Mouse (Mus musculus): ENCODE data around the gene Cpne1. TPM values are rescaled to one million over a fixed set of nuclear protein-coding genes. Genes with fewer than 3 reads are reported as not detected.

Cpne1 gene
- polyA plus RNA-seq, 1 experiment from 2014 or later: 22.7 TPM

DNA sequence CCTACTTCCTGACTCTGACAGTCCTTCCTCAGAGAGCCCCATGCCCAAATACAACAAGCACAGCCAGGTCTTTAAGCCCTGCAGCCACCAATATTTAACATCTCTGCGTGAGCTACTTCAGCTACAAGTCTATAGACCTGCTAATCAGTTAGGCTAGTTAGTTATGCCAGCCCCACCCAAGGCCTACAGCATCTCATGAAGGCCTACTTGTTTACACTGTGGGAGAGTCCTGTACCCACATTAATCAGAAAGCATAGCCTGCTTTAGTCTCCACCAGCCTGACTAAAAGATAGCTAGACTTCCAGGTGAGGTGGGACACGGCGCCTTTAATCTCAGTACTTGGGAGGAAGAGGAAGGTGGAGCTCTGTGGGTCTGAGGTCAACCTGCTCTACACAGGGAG is 72.4 kb downstream of the Cpne1 start:
- no peaks in the 10 kb centered on the region for H3K4me1 ChIP-seq (replicated peaks)
- no peak for ATAC-seq (replicated peaks; ENCODE audit: insufficient number of reproducible peaks, insufficient read depth, low FRiP score, low read depth)
- H3K4me2 ChIP-seq: no peak overlapping the region
- no peaks in the 10 kb centered on the region for H3K36me3 ChIP-seq
- no peaks in the 10 kb centered on the region for H3K27me3 ChIP-seq
- no peaks in the 10 kb centered on the region for H3K9me3 ChIP-seq (replicated peaks)
- H3K27ac ChIP-seq: no peak overlapping the region
- WGBS: 83% methylated on average over 3 of the region's 3 CpGs
- H3K9ac ChIP-seq: no peak overlapping the region
- no peak overlapping the region for H3K4me3 ChIP-seq

- no peak overlapping the region for H3K4me3 ChIP-seq
- ATAC-seq (replicated peaks; ENCODE audit: insufficient number of reproducible peaks, insufficient read depth, low FRiP score, low read depth): no peak
- H3K9me3 ChIP-seq (replicated peaks): no peaks in the 10 kb centered on the region
Measured at GRCm38 (mm10) chr2:156025482-156025881, 86.3 kb downstream of the Cpne1 start.

More at GRCm38 (mm10) chr2:156025482-156025881, 86.3 kb downstream of the Cpne1 start:
- H3K36me3 ChIP-seq: no peaks in the 10 kb centered on the region
- H3K4me1 ChIP-seq (replicated peaks): no peaks in the 10 kb centered on the region
- no peak overlapping the region for H3K4me2 ChIP-seq
- H3K27ac ChIP-seq: no peak overlapping the region
- H3K27me3 ChIP-seq: no peaks in the 10 kb centered on the region
- H3K9ac ChIP-seq: no peak overlapping the region

Other genes with a start within 250 kb of the Cpne1 start
- gene Uqcc1, start 181.7 kb downstream of the Cpne1 start, polyA plus RNA-seq (2015; fragmentation: Nextera tagmentation; extraction: Ambion mirVana): 114 and 134 TPM in 2 replicates
- not detected in 2 replicates for gene Gm15557, start 171.2 kb downstream of the Cpne1 start, polyA plus RNA-seq (2015; fragmentation: Nextera tagmentation; extraction: Ambion mirVana)
- gene Gdf5, start 166.6 kb downstream of the Cpne1 start, polyA plus RNA-seq (2015; fragmentation: Nextera tagmentation; extraction: Ambion mirVana): 0.30 and 0.61 TPM in 2 replicates
- gene Cep250, start 155.5 kb downstream of the Cpne1 start, polyA plus RNA-seq (2015; fragmentation: Nextera tagmentation; extraction: Ambion mirVana): 7.7 and 11.0 TPM in 2 replicates
- gene 6430550D23Rik, start 104.0 kb downstream of the Cpne1 start, polyA plus RNA-seq (2015; fragmentation: Nextera tagmentation; extraction: Ambion mirVana): 0.63 and 1.2 TPM in 2 replicates
- 126 and 184 TPM in 2 replicates for gene Ergic3, start 103.9 kb downstream of the Cpne1 start, polyA plus RNA-seq (2015; fragmentation: Nextera tagmentation; extraction: Ambion mirVana)
- not detected in 2 replicates for gene Fer1l4, start 59.0 kb downstream of the Cpne1 start, polyA plus RNA-seq (2015; fragmentation: Nextera tagmentation; extraction: Ambion mirVana)
- 1.9 TPM in 2 replicates for gene Spag4, start 46.8 kb downstream of the Cpne1 start, polyA plus RNA-seq (2015; fragmentation: Nextera tagmentation; extraction: Ambion mirVana)
- 14.0 and 18.1 TPM in 2 replicates for gene Rbm12, start within 50 bp of the Cpne1 start, polyA plus RNA-seq (2015; fragmentation: Nextera tagmentation; extraction: Ambion mirVana)
- 10.5 and 11.6 TPM in 2 replicates for gene Gm28036, start 15.1 kb upstream of the Cpne1 start, polyA plus RNA-seq (2015; fragmentation: Nextera tagmentation; extraction: Ambion mirVana)
- gene Romo1, start 32.1 kb upstream of the Cpne1 start, polyA plus RNA-seq (2015; fragmentation: Nextera tagmentation; extraction: Ambion mirVana): 324 and 427 TPM in 2 replicates
- gene Nfs1, start 32.2 kb upstream of the Cpne1 start, polyA plus RNA-seq (2015; fragmentation: Nextera tagmentation; extraction: Ambion mirVana): 58.2 and 63.4 TPM in 2 replicates
- gene Rbm39, start 68.3 kb upstream of the Cpne1 start, polyA plus RNA-seq (2015; fragmentation: Nextera tagmentation; extraction: Ambion mirVana): 360 and 407 TPM in 2 replicates
- 41.5 and 53.9 TPM in 2 replicates for gene Phf20, start 84.5 kb upstream of the Cpne1 start, polyA plus RNA-seq (2015; fragmentation: Nextera tagmentation; extraction: Ambion mirVana)
- gene Cnbd2, start 200.3 kb upstream of the Cpne1 start, polyA plus RNA-seq (2015; fragmentation: Nextera tagmentation; extraction: Ambion mirVana): 2.6 TPM in 2 replicates
- gene Scand1, start 200.7 kb upstream of the Cpne1 start, polyA plus RNA-seq (2015; fragmentation: Nextera tagmentation; extraction: Ambion mirVana): 56.0 and 61.0 TPM in 2 replicates

All from heart, embryonic 15.5 days (tissue).